Mouse (Mus musculus) embryo, embryonic 11.5 days (tissue): ENCODE measurements around the gene Gm2007.
"Not testable (repeated sequence)": the region's sequence is repeated elsewhere in the genome, so short reads cannot be mapped to it uniquely, and the experiment has no call there.

ENCODE experiments used
- DNase-seq: peaks from one replicate; pipeline ENCODE4 v3.0.0-alpha.2; 2012; ENCODE audit warnings: low read depth, low spot score

The Gm2007 gene

DNA sequence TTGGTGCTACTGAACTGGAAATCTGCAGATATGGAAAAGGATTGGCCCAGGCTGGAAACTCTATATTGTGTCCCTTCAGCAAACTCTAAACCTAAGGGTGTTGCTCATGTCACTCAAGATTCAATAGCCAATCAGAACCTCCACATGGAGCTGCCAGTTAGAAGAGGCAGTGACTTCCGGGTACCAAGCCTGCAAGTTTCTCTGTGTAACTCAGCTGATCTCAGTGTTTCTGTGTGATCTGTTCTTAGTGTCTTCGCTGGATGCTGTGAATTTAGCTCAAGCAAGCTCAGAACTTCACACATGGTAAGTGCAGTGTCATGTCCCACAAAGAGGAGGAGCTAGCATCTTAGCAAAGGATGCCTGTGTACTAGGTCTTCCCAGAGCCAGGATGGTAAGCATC is at the start of gene Gm2007:
TSS of gene Gm2007 (plus strand) at position 301 of the 400 bp plus-strand sequence.
- DNase-seq: not testable (repeated sequence)

DNA sequence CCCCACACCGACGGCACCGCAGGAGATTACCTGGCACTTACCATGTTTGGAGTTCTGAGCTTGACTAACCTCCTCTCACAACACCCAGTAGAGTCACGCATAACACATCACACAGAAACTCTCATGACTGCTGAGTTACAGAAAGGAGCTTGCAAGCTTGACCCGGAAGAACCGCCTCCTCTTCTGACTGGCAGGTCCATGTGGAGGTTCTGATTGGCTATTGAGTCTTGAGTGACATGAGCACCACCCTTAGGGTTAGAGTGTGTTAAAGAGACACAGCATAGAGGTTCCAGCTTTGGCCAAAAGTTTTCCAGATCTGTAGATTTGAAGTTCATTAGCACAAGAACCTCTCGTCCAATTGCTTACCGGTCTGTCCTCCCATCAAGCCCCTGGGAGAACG is 37.8 kb upstream of the Gm2007 start, which contains the start of gene Zfp969:
TSS of gene Zfp969 (minus strand) at position 101 of the 400 bp plus-strand sequence.
- not testable (repeated sequence) for DNase-seq

DNA sequence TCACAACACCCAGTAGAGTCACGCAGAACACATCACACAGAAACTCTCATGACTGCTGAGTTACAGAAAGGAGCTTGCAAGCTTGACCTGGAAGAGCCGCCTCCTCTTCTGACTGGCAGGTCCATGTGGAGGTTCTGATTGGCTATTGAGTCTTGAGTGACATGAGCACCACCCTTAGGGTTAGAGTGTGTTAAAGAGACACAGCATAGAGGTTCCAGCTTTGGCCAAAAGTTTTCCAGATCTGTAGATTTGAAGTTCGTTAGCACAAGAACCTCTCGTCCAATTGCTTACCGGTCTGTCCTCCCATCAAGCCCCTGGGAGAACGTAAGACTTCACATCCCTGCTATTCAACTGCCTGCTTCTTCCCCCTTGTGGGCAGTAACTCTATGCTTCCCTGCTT is 59.7 kb downstream of the Gm2007 start, which contains the start of gene Gm14288:
TSS of gene Gm14288 (minus strand) at position 101 of the 400 bp plus-strand sequence.
- not testable (repeated sequence) for DNase-seq
